Mouse (Mus musculus): ENCODE results near the gene 2310039H08Rik. TPM values are rescaled to one million over a fixed set of nuclear protein-coding genes. Genes with fewer than 3 reads are reported as not detected.
A peak's percentile ranks its signal among the peaks of the same experiment; 100 is the strongest.

2310039H08Rik gene
- 10 to 100 TPM; 54.1 to 96.1 TPM for total RNA-seq (2021)
- long read RNA-seq, experiment 1, transcript 2310039H08Rik-201 (1 exons, 762 nt) = major isoform, 160 of 160 reads
- long read RNA-seq, experiment 1, partial matches to known transcripts = 0 of 160 reads
- long read RNA-seq, experiment 1, other reads (novel, unspliced or antisense) = 0 of 160 reads
- long read RNA-seq, experiment 2, transcript 2310039H08Rik-201 (1 exons, 762 nt) = major isoform, 68 of 68 reads
- long read RNA-seq, experiment 2, partial matches to known transcripts = 0 of 68 reads
- long read RNA-seq, experiment 2, other reads (novel, unspliced or antisense) = 0 of 68 reads

- DNase-seq = peak; percentile 88 to 89
Observed at GRCm38 (mm10) chr17:46772404-46773277, at the start of gene 2310039H08Rik. 2310039H08Rik (plus strand) TSS chr17:46772635.

- no peak for DNase-seq
Observed at GRCm38 (mm10) chr17:46724477-46725084, 47.9 kb upstream of the 2310039H08Rik start.

GRCm38 (mm10) chr17:46725273-46725672 is 47.2 kb upstream of the 2310039H08Rik start:
- DNase-seq = no peak

GRCm38 (mm10) chr17:46725731-46726645 is 46.4 kb upstream of the 2310039H08Rik start:
- DNase-seq = no peak

GRCm38 (mm10) chr17:46727271-46727670 is 45.2 kb upstream of the 2310039H08Rik start:
- DNase-seq = no peak

- DNase-seq = peak in 1 of 2 experiments; percentile 49
Observed at GRCm38 (mm10) chr17:46728021-46728420, 44.4 kb upstream of the 2310039H08Rik start.

GRCm38 (mm10) chr17:46728496-46728895 is 43.9 kb upstream of the 2310039H08Rik start:
- DNase-seq = no peak

- no peak for DNase-seq
Observed at GRCm38 (mm10) chr17:46728904-46729318, 43.5 kb upstream of the 2310039H08Rik start, which contains the start of gene Gnmt. Gnmt (minus strand) TSS chr17:46729168.

GRCm38 (mm10) chr17:46734055-46734454 is 38.4 kb upstream of the 2310039H08Rik start:
- no peak for DNase-seq

GRCm38 (mm10) chr17:46735287-46735686 is 37.1 kb upstream of the 2310039H08Rik start:
- DNase-seq = no peak

GRCm38 (mm10) chr17:46736160-46736559 is 36.3 kb upstream of the 2310039H08Rik start:
- peak; percentile 47 to 65 for DNase-seq

- no peak for DNase-seq
Observed at GRCm38 (mm10) chr17:46741305-46741704, 31.1 kb upstream of the 2310039H08Rik start.

GRCm38 (mm10) chr17:46742986-46743385 is 29.4 kb upstream of the 2310039H08Rik start:
- no peak for DNase-seq

- DNase-seq = no peak
Observed at GRCm38 (mm10) chr17:46745506-46745905, 26.9 kb upstream of the 2310039H08Rik start.

GRCm38 (mm10) chr17:46747234-46747633 is 25.2 kb upstream of the 2310039H08Rik start:
- no peak for DNase-seq

- DNase-seq = no peak
Observed at GRCm38 (mm10) chr17:46747806-46748205, 24.6 kb upstream of the 2310039H08Rik start.

GRCm38 (mm10) chr17:46749282-46749681 is 23.2 kb upstream of the 2310039H08Rik start:
- no peak for DNase-seq

- DNase-seq = no peak
Observed at GRCm38 (mm10) chr17:46750580-46750979, 21.9 kb upstream of the 2310039H08Rik start.

- DNase-seq = no peak
Observed at GRCm38 (mm10) chr17:46751056-46751793, 21.2 kb upstream of the 2310039H08Rik start.

GRCm38 (mm10) chr17:46751794-46752556 is 20.5 kb upstream of the 2310039H08Rik start, which contains the start of gene Cnpy3:
Cnpy3 (minus strand) TSS chr17:46752214.
- DNase-seq = peak; percentile 98

Data from adrenal gland, postnatal 36 days (tissue).